Mouse (Mus musculus) megakaryocyte, adult 5-6 weeks (primary cell): Measurements from ENCODE around the gene Gm14308. TPM values are rescaled to one million over a fixed set of nuclear protein-coding genes. Genes with fewer than 3 reads are reported as not detected.
"Not testable (repeated sequence)": the region's sequence is repeated elsewhere in the genome, so short reads cannot be mapped to it uniquely, and the experiment has no call there.

Experiments used
- ATAC-seq: 2 replicates; pipeline ENCODE4 v1.8.0; 2016; ENCODE audit warnings: mild to moderate bottlenecking, inconsistent platforms; ENCODE audit not compliant: poor library complexity, severe bottlenecking
- total RNA-seq, 2 experiments: library from RNA; stranded (forward) in 1 of 2; stranded (reverse) in 1 of 2; fragments of 153-499, 151-499 nt in 1 of 2; fragments of 221-1000, 200-1000 nt in 1 of 2; gene quantifications; 2 replicates each; pipeline versions ENCODE4 v1.2.3 to v1.2.4; 2015 to 2017

The Gm14308 gene
- 3.4 and 10.3 TPM in 2 replicates for total RNA-seq (2015)
- 2.1 and 3.8 TPM in 2 replicates for total RNA-seq (2017)

- not testable (repeated sequence) for ATAC-seq
Observed at GRCm38 (mm10) chr2:176636244-176636643, at the start of gene Gm14308. Gm14308 (minus strand) TSS chr2:176636344.

GRCm38 (mm10) chr2:176670222-176670621 is 34.1 kb upstream of the Gm14308 start, which contains the start of gene Zfp973:
Zfp973 (plus strand) TSS chr2:176670522.
- not testable (repeated sequence) for ATAC-seq

Other genes starting within 250 kb of the Gm14308 start
- gene Gm14435, start 212.8 kb downstream of the Gm14308 start, total RNA-seq (2015): 0.71 TPM in 1 of 2 replicates, not detected in the other
- gene Gm14435, start 212.8 kb downstream of the Gm14308 start, total RNA-seq (2017): 1.9 TPM in 1 of 2 replicates, not detected in the other
- gene Gm14434, start 149.6 kb downstream of the Gm14308 start, total RNA-seq (2015): not detected in 2 replicates
- 9.0 and 19.8 TPM in 2 replicates for gene Gm14434, start 149.6 kb downstream of the Gm14308 start, total RNA-seq (2017)
- 0.98 TPM in 1 of 2 replicates, not detected in the other for gene Zfp967, start 115.3 kb downstream of the Gm14308 start, total RNA-seq (2015)
- gene Zfp967, start 115.3 kb downstream of the Gm14308 start, total RNA-seq (2017): not detected in 2 replicates
- 10.7 and 13.5 TPM in 2 replicates for gene Zfp973, start 34.2 kb upstream of the Gm14308 start, total RNA-seq (2015)
- 5.5 and 11.0 TPM in 2 replicates for gene Zfp973, start 34.2 kb upstream of the Gm14308 start, total RNA-seq (2017)
- gene Gm14305, start 72.0 kb upstream of the Gm14308 start, total RNA-seq (2015): 11.9 and 12.2 TPM in 2 replicates
- 4.8 and 5.3 TPM in 2 replicates for gene Gm14305, start 72.0 kb upstream of the Gm14308 start, total RNA-seq (2017)
- gene Gm14295, start 162.3 kb upstream of the Gm14308 start, total RNA-seq (2015): 11.4 and 14.5 TPM in 2 replicates
- 7.1 and 7.2 TPM in 2 replicates for gene Gm14295, start 162.3 kb upstream of the Gm14308 start, total RNA-seq (2017)
- gene Gm14408, start 194.8 kb upstream of the Gm14308 start, total RNA-seq (2015): not detected in 2 replicates
- not detected in 2 replicates for gene Gm14408, start 194.8 kb upstream of the Gm14308 start, total RNA-seq (2017)